Mouse (Mus musculus): ENCODE measurements around the gene Pm20d1.

Gene Pm20d1

GRCm38 (mm10) chr1:131797202-131797909, at the start of gene Pm20d1:
TSS of gene Pm20d1 (plus strand) at chr1:131797381.
- peak; percentile 56 for DNase-seq (ENCODE audit: extremely low spot score, low spot score)

- DNase-seq (ENCODE audit: extremely low spot score, low spot score): no peak
These were observed 49.4 kb upstream of the Pm20d1 start for GRCm38 (mm10) chr1:131747761-131748160.

DNA sequence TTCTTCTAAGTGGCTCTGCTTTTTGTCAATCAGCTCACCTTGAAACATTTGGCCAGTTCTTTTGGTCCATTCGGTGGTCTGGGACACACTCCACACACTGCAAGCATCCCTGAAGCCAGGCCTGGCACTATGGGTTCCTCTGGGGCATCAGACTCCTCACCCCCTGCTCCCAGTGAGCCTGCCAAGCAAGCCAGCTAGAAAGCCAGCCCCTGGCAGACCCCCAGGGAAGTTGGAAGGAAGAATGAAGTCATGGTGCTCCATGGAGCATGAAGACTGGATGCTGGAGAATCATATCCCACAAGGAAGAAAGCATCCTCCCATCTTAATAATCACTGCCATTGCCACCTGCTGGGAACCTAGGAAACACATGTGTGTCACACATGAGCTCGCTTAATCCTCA, 48.5 kb upstream of the Pm20d1 start:
- no peak for DNase-seq (ENCODE audit: extremely low spot score, low spot score)

DNA sequence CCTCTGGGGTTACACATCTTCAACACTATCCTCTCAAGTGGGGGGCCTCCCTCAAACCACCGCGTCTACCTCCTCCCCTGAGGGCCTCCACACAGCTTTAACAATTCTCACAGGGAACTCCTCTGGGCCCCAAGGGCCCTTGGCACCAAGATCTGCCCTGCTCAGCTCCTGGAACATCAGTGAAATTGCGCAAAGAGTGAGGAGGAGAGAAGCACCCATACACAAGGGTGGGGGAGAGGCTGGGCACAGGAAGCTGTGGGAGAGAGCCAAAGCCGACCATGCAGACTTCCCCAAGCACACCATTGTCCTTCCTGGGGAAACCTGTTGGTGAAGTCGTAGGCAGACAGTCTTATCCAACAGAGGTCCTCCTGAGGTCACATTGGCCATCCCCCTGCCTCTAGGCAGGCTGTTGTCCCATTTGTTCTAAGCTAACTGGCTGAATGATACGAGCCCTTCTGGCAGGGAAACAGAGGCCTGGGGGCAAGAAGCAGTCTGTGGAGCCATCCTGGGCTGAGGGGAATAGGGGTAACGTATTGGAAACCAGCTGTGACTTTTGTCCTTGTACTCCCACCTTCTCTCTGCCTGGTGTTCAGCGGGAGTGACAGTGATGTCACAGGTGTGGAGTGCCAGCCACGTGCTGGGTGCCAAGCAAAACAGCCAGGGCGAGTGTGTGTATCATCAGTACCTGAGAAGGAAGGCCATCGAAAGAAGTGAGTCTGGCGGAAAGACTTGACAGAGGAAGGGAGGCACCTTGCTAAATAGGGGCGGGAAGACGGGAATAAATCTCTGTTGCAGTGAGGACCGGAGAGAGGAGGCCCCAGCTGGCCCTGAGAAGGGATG, 47.3 kb upstream of the Pm20d1 start:
- no peak for DNase-seq (ENCODE audit: extremely low spot score, low spot score)

- DNase-seq (ENCODE audit: extremely low spot score, low spot score): no peak
These were observed 45.8 kb upstream of the Pm20d1 start for GRCm38 (mm10) chr1:131751181-131751890.

DNA sequence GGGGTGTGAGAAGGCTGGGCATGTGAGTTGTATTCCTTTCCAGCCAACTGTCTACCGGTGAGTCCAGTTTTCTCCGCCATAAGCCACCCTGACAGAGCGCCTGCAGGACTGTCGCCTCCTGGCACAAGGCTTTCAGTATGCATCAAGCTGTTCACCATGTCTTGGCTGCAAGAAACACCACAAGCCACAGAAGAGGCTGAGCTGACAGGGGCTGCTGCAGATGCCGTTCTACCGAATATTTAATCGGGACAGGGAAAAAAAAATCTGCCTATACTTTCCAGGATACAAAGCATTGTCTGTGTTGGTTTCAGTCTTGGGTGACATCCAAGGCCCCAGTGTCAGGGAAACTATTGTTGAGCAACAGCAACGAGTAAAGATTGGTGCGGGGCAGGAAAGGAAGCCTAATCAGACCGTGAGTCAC, 45.3 kb upstream of the Pm20d1 start:
- no peak for DNase-seq (ENCODE audit: extremely low spot score, low spot score)

DNA sequence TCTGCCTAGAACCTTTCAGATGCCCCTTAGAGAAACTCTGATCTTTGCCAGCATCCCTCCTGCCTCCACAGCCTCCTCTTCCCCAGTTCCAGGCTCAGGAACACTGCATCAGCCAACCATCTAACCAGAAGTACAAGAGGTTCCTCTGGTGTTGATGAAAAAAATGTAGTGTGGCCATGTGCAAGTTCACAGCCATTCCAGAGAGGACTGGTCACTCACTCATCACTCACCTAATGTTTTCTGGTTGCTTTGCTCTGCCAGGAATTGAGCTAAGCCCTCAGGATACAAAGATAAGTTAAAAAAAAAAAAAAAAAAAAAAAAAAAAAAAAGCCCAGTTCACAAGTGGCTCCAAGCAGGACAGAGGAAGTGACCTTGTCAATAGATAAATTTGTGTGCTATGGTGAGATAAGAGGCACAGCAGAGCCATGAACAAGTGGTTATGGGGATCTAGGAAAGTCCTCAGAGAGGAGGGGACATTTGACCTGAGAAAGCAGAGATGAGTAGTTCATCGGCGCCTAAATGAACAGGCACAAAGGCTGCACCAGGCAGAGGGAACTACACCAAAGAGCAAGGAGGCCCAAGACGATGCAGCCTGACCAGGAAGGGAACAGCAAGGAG, 42.9 kb upstream of the Pm20d1 start:
- DNase-seq (ENCODE audit: extremely low spot score, low spot score): no peak

- no peak for DNase-seq (ENCODE audit: extremely low spot score, low spot score)
These were observed 42.3 kb upstream of the Pm20d1 start for GRCm38 (mm10) chr1:131754916-131755315.

DNA sequence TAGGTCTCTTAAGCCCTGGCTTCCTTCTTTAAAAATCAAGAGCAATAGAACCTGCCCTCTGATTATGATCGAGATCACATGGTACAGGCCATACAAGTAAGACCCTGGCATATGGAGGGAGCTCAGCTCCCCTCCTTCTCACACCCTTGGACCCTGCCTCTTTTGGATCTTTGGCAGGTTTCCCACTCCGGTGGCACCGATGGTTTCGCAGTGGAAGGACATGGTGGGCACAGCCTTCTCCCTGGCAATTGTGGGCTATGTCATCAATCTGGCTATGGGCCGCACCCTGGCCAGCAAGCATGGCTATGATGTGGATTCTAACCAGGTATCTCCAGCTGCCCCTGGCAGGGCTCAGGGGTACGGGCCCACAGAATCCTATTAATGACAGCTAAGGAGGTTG, 40.0 kb upstream of the Pm20d1 start:
- no peak for DNase-seq (ENCODE audit: extremely low spot score, low spot score)

DNA sequence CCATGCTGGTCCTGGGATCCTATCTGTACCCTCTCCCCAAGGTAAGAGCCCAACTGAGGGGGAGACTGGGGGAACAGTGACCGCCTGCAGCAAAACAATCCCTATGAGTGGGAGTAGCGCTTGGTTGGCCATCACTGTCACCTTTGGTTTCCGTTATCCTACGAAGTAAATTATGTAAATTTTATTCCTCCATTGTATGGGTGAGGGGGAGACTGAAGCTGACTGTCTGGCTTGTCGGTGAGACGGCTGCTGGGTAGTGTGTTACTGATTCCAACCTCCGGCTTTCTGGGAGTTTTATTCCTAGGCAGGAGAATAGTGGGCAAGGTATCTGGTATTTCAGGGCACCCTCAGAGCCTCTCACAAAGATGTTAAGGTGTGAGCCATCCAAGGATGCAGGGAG, 38.4 kb upstream of the Pm20d1 start:
- DNase-seq (ENCODE audit: extremely low spot score, low spot score): no peak

DNA sequence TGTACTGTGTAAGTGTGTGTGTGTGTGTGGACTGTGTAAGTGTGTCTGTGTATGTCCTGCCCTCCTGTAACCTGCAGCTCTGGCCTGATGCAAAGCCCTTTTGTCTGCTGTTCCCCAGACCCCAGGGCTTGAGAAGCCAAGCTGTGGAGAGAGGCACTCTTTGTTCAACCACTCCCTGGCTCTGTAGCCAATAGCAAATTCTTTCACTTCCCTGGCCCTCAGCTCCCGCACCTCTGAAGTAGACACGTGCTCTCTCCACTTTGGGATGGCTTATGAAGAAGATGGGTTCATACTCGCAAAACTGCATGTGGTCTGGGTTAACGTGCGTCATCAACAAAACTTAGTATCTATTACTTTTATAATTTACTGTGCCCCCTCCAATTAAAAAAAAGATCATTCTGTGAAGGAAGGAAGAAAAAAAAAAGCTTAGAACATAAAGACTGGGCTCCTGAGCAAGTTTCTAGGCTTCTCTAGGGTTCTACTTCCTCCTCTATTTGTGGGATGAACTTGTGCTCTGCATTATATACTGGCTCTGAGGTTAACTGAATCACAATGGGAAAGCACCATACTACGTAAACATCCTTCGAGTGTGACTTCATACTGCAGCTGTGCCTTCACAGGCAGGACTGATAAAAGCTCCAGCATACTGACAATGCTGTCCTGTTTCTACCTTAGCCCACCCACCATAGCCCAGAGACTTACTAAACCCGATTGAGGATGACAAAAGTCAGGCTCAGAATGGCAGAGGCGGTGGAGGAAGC, 37.3 kb upstream of the Pm20d1 start:
- DNase-seq (ENCODE audit: extremely low spot score, low spot score): no peak

- no peak for DNase-seq (ENCODE audit: extremely low spot score, low spot score)
These were observed 36.8 kb upstream of the Pm20d1 start for GRCm38 (mm10) chr1:131760428-131760820.

GRCm38 (mm10) chr1:131761079-131761831, 35.9 kb upstream of the Pm20d1 start:
- DNase-seq (ENCODE audit: extremely low spot score, low spot score): no peak

DNA sequence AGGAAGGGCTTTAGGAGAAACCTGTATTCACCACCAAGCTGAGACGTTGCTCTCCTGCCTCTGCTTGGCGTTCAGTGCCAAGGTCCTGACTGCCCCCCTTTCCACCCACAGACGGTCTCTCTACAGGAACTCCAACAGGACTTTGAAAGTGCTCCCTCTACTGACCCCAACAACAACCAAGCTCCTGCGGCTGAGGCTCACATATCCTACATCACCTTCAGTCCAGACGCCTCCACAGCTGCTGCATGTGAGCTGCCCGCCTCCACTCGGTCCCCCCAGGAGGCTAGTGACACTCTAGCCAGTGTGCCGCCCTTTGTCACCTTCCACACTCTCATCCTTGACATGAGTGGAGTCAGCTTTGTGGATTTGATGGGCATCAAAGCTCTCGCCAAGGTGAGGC, 33.5 kb upstream of the Pm20d1 start:
- no peak for DNase-seq (ENCODE audit: extremely low spot score, low spot score)

GRCm38 (mm10) chr1:131764581-131765338, 32.4 kb upstream of the Pm20d1 start:
- no peak for DNase-seq (ENCODE audit: extremely low spot score, low spot score)

- DNase-seq (ENCODE audit: extremely low spot score, low spot score): peak; percentile 86
These were observed 31.7 kb upstream of the Pm20d1 start for GRCm38 (mm10) chr1:131765357-131766001.

- peak; percentile 8 for DNase-seq (ENCODE audit: extremely low spot score, low spot score)
These were observed 27.9 kb upstream of the Pm20d1 start for GRCm38 (mm10) chr1:131769296-131769695.

DNA sequence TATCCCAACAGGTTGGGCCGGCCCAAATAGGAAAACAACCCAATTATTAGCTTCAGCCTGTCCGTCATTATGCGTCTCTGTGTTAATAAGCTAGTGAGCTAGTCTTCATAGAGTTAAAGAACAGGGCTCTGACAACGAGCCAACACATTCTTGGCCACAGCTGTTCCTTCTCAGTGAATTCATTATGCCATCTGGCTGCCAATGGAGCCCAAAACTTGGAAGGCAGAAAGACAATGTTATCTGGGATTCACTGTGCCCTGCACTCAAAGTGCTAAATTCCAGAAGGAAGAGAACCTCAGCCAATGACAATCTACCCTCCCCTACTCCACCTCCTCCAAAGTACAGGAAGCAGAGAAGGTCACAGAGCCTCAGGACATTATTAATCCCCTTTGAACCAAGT, 26.5 kb upstream of the Pm20d1 start:
- peak; percentile 4 for DNase-seq (ENCODE audit: extremely low spot score, low spot score)

DNA sequence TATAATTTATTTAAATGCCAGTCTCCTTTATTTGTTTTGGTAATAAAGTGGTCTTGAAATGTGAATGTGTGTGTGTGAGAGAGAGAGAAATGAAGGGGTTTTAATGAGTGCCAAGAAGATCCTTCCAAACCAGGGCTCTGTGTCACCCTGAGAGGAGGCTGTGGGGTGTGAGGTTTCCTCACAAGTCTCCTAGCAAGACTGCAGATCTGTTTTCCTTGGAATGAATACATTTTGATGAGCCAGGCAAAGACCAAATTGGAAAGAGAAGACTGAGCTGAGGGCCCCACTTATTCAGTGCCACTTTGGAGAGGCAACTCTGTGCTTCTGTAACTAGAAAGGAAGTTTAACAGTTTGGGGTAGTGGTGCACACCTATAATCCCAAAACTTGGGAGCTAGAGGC, 25.7 kb upstream of the Pm20d1 start:
- no peak for DNase-seq (ENCODE audit: extremely low spot score, low spot score)
